Mouse (Mus musculus) cerebellum, postnatal 4 days (tissue): Measurements from ENCODE around the gene Gm17720.
"Not testable (repeated sequence)": the region's sequence is repeated elsewhere in the genome, so short reads cannot be mapped to it uniquely, and the experiment has no call there.

Experiments used
- DNase-seq, 2 experiments: peaks; one replicate each; pipeline ENCODE4 v3.0.0; 2022; ENCODE audit warnings: low spot score in 2 of 2, mixed read lengths in 1 of 2

Gm17720 gene

DNA sequence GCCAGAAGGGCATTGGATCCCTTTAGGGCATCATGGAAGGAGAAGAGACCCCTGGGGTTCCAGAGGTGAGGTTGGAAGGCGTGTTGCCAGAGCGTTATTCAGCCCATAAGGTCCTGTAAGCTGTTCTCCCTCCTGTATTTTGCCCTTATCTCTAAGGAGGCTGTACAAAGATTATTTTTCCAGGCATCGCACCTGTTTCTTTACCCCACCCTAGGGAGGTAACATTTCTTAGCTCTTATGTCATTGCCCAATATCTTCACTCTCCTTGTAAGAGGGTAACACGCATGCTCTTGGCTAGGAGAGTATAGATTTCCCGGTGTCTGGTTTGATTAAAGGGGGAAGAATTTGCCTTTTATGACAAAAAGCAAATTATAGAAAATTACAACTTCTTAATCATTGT is 62.9 kb downstream of the Gm17720 start, which contains the start of gene Chst4:
Chst4 (minus strand) TSS at position 82 of the 400 bp plus-strand sequence.
- DNase-seq, result no peak

DNA sequence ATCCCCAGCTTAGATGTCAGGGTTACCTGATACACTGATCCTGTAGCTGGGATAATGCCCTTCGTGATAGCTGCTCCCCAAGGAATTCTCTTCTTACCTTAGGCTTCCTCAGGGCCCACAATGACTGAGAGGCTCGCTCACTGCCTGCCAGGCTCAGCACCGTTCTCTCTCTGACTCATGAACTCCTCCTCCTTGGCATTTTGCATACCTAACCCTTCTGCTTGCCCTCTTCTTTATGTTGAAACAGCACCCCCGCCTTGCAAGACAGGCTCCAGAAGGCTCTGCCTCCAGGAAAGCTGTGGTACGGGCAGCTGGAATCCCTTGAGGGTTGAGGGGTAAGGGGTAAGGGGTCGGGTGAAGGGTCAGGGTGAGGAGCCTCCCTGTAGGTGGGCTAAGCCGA is 63.3 kb downstream of the Gm17720 start:
- no peak for DNase-seq

GRCm38 (mm10) chr8:110036156-110036555 is 66.4 kb downstream of the Gm17720 start:
- peak in 1 of 2 experiments; percentile 37 for DNase-seq

DNA sequence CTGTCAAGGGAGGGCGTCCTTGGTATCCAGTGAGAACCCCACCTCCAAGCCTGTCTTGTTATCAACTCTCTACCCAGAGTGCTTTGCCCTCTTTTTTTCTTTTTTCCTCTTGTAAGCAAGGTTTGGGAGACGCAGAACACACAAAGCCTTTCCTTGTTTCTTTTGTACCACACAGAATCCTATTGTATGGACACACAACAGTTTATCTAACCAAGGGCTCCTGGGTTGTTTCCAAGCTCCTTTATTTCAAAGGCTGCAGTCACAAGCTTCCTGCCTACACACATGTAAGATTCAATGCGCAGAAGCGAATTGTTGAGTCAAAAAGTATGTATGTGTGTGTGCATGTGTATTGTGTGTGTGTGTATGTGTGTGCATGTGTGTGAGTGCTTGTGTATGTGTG is 68.2 kb downstream of the Gm17720 start:
- no peak for DNase-seq

- DNase-seq, result not testable (repeated sequence)
Measured at GRCm38 (mm10) chr8:110033771-110034170, 68.8 kb downstream of the Gm17720 start.
